Mouse (Mus musculus) ovary, adult 18-20 months (tissue): ENCODE measurements around the gene Rtl5.

Experiments used
- DNase-seq: peaks from one replicate; pipeline ENCODE4 v3.0.0; 2022; ENCODE audit warnings: low spot score, mixed read lengths

Gene Rtl5

DNA sequence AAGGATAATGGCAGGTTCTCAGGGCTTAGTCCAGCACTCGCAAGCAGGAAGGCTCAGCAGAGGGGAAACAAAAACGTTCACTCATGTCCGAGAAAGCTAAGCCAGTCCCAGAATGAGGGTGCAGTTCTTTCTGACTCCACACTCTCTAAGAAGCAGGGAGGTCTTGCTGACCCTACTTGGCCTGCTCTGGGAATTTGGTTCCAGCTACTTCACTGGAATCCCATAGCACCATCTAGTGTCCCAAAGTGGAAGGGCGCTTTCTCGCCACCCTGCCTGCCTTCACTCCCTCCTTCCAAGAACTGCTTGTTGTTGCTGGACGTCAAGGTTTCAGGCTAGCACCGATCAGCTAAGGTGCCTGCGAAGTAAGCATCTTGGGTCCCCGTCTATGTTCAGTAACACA lies 5.0 kb downstream of the Rtl5 start:
- peak; percentile 17 for DNase-seq

DNA sequence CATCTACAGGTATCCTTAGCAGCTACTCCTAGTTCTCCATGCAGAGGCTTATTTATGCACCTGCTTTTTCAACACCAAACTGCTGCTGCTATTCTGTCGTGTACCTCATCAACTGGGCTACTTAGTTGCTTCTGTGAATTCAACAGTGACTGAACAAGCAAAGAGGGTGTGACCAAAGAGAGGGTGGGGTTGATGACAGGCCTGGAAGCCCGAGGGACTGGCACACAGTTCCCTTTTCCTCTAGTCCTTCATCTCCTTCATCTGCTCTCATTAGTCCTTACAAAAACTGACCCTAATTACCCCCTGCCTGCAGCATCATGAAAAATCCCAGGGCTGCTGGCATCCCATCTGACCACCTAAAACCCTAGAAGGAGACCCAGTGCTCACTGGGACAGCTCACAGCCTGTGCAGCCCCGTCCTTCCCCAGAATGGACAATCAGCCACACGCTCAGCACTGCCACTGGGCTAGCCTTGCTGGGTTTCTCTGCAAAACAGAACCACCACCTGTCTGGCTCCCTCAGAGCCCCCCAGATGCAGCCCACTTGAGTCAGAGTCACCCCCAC lies 5.8 kb downstream of the Rtl5 start:
- no peak for DNase-seq

DNA sequence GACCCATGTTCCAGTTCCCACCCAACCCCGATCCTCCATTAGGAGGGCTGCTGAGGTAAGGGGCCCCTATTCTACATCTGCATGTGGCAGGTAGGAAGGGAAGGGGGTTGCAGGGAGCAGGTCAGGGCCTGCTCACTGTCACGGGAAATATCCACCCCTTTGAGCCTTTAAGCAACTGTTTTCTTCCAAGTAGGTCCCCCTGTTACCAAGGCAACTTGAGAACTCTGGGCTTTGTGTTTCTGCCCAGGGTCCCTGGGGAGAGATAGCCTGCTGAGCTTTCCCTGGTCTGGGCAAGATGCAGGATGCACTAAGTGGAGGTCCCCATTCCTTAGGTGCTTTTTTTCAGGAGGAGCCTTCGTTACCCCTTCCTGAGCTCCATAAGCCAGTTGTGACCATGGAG lies 7.0 kb downstream of the Rtl5 start:
- no peak for DNase-seq

DNA sequence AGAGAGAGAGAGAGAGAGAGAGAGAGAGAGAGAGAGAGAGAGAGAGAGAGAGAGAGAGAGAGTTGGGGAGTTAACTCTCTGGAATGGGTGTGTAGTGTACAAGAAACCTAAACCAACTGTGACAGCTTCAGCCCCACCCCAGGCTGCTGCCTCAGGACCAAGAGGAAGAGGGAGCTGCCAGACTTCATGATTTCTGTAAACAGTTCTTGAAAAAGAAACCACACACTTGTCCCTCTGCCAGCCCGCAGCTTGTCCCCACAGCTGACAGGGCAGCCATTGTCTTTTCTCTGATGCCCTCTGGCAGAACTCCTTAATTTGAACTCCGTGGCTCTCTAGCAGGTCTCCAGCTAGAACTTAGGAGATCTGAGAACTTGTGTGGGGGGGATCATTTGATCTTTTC lies 10.2 kb downstream of the Rtl5 start:
- peak; percentile 21 for DNase-seq

DNA sequence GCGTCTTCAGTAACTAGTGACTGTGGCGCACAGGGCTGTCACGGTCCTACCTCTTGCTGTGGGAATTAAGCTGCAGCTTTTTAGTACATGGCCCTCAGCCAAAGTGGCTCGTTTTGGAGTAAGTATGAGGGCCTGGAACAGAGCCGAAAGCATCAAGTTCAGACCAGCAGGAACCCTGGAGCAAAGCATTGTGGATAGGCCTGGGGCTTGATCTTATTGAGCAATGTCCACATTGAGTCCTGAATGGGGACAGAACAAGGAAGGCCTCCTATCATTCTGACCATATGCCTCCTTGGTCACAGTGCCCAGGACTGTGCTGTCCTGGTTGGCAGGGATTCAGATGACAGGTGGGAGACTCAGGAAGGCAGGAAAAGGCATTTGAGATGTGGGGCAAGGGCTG lies 10.9 kb downstream of the Rtl5 start:
- DNase-seq, result no peak

- DNase-seq, result no peak
These were observed 11.7 kb downstream of the Rtl5 start for GRCm38 (mm10) chrX:102059437-102059836.

DNA sequence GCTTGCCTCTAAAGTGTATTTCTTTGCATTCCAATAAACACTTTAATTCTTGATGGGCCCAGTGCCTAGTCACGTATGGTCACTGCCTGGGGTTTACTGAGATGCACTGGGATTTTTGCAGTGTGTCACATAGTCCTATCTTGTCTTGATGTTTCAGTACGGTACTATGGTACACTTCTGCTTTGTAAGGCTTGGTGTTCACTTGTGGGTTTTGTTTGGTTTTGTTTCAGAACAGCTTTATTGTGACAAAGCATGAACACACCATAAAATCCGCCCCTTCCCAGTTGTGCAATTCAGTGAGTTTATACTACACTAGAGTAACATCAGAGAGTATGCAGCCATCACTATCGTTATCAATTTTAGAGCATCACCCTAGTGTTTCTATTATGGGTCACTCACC lies 17.1 kb downstream of the Rtl5 start:
- DNase-seq, result no peak

DNA sequence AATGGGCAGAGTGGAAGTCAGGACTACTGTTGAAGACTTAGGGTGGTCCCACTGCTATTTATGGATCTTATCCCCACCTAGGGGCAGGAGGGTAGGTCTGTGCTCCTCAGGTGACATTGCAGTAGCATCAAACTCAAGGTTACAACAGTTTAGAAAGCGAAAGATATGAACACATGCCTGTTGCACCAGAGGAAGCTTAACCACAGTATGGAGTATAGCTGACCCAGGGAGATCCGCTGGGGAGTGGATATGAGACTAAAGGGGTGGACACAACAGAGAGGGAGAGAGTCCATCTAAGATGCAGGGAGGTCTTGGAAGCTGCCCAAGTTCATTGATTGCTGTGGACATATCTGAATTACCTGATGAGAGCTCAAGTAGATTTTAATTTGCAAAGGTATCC lies 17.7 kb downstream of the Rtl5 start:
- no peak for DNase-seq

DNA sequence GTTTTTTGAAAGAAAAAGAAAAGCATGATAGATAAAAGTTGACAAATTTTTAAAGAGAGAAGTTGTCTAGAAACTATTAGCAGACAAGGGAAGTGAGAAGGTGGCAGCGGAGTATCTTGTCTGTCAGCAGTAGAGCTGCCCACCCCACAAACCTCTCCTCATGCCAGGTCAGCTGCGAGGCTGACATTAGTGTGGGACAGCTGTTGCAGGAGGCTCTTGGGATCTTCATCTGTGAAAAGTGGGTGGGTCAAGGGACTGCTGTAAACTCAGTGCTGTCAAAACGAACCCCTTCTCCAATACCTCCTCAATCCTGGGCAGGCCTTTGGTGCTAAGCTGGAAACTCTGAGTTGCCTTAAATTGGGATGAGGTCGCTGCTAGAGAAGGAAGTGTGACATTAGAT lies 19.9 kb downstream of the Rtl5 start:
- DNase-seq, result no peak

- no peak for DNase-seq
These were observed 20.6 kb downstream of the Rtl5 start for GRCm38 (mm10) chrX:102050552-102050951.

DNA sequence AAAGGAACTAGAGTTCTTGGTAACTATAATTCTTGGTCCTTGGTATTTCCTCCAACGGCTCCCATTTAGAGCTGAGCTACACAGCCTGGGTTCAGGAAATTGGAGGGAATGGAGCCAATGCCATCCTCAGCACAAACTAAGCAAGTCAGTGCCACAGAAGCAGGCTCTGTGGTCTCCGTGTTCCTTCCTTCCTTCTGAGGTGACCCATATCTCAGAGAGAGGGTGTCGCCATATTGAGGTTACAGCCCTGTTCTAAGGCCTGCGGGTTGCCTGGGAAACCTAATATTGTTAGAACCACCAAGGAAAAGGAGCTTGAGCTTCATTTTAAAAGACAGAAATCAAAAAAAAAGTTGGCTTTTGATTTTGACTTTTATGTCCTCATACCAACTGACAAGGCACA lies 28.7 kb downstream of the Rtl5 start:
- no peak for DNase-seq

DNA sequence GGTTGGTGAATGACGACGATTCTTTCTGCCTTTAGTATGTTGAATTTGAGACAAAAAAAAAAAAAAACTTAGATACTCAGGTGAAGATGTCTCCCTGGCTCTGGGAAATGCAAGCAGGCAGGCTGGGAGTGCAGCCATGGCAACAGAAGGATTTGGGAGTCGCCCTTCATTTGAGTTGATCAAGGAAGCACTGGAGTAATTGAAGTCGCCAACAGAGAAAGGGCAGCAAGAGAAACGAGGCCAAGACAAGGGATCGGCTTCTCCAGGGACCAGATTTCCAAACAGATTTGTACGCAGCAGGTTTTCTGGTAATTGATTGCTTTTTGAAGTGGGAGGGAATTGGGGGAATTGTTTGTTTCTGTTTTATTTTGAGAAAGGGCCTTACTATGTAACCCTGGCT lies 29.5 kb downstream of the Rtl5 start:
- DNase-seq, result no peak

- DNase-seq, result no peak
These were observed 33.6 kb downstream of the Rtl5 start for GRCm38 (mm10) chrX:102037506-102037905.

GRCm38 (mm10) chrX:102036866-102037361 lies 34.2 kb downstream of the Rtl5 start:
- no peak for DNase-seq

GRCm38 (mm10) chrX:102035671-102036070 lies 35.4 kb downstream of the Rtl5 start:
- DNase-seq, result no peak

DNA sequence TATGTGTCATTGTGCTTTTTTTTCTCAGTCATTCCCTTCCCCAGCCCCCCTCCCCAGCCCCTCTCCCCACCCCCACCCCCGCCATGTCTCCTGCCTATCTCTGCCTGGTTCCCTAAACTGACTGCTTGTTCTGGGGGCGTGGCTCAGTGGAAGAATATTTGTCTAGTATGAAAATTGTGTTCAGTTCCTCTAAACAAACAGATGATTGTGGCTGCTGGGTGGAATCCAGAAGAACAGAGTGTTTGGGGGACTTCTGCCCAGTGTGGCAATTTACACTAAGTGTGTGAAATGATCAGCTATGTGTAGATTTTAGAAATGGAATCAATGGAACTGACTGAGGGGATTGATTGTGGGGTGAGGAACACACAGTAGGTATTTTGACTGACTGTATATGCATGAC lies 37.5 kb downstream of the Rtl5 start:
- DNase-seq, result no peak

- DNase-seq, result no peak
These were observed 38.7 kb downstream of the Rtl5 start for GRCm38 (mm10) chrX:102032431-102032830.

GRCm38 (mm10) chrX:102031851-102032250 lies 39.3 kb downstream of the Rtl5 start:
- DNase-seq, result no peak

GRCm38 (mm10) chrX:102024976-102025375 lies 46.1 kb downstream of the Rtl5 start:
- no peak for DNase-seq

GRCm38 (mm10) chrX:102019471-102020240 lies 51.4 kb downstream of the Rtl5 start:
- no peak for DNase-seq

DNA sequence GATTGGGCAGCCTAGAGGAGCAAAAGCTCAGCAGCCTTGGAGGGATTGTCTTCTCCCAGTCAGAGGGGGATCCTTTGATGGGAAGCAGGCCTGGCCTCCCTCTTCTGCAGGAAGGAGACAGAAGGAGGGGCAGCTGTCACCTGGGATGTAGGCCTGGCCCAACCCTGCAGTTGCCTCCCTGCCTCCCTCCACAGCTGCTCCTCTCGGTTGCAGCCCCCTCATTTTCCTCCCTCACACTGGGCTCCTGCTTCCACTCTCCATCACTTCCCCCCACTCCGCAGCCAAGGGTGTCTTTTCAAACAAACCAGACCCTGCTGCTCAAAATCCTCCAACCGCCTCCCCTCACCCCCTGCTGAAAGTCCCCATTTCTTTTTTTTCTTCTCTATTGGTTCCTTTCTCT lies 52.2 kb downstream of the Rtl5 start:
- DNase-seq, result no peak

GRCm38 (mm10) chrX:102017213-102017923 lies 53.7 kb downstream of the Rtl5 start:
- no peak for DNase-seq
